Mouse (Mus musculus) frontal cortex, postnatal 36 days (tissue): ENCODE measurements around the gene Abl1.
"Not testable (repeated sequence)": the region's sequence is repeated elsewhere in the genome, so short reads cannot be mapped to it uniquely, and the experiment has no call there.

Experiments used
- DNase-seq, 2 experiments: peaks; one replicate each; pipeline ENCODE4 v3.0.0; 2022; ENCODE audit warnings: low spot score in 2 of 2

The Abl1 gene

GRCm38 (mm10) chr2:31688074-31688925 is at the start of gene Abl1:
Gene Abl1 (plus strand): TSS chr2:31688376.
- DNase-seq: peak; percentile 93 to 97

GRCm38 (mm10) chr2:31638581-31639465 is 49.4 kb upstream of the Abl1 start:
- DNase-seq: no peak

GRCm38 (mm10) chr2:31639466-31639760 is 48.8 kb upstream of the Abl1 start:
- no peak for DNase-seq

DNA sequence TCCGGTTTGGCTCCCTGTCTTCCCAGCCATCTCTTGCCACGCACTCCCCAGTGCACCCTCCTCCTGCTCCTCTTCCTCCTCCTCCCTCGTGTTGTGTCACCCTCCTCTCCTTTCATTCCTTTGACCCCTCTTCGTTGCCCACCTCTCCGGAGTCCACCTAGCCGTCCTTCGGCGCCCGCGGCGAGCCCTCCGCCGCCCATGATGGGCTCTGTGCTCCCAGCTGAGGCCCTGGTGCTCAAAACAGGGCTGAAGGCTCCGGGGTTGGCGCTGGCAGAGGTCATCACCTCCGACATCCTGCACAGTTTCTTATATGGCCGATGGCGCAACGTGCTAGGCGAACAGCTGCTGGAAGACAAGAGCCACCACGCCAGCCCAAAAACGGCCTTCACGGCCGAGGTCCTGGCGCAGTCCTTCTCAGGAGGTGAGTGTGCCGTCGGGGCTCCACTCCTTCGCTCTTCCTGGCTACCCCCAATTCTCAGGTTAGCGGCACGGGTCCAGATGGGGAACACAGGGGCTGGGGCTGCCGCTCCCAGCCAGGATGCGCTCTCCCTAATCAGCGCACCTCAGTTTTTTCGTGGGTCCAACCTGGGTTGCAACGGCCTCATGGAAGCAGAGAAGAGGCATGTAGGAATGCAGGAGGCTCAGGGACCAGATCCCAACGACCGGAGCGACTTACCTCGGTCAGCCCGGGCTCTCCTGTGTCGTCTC is 48.1 kb upstream of the Abl1 start, which contains the start of gene Prdm12:
Gene Prdm12, plus strand, starts transcription at position 137 of the 708 bp plus-strand sequence.
- no peak for DNase-seq

DNA sequence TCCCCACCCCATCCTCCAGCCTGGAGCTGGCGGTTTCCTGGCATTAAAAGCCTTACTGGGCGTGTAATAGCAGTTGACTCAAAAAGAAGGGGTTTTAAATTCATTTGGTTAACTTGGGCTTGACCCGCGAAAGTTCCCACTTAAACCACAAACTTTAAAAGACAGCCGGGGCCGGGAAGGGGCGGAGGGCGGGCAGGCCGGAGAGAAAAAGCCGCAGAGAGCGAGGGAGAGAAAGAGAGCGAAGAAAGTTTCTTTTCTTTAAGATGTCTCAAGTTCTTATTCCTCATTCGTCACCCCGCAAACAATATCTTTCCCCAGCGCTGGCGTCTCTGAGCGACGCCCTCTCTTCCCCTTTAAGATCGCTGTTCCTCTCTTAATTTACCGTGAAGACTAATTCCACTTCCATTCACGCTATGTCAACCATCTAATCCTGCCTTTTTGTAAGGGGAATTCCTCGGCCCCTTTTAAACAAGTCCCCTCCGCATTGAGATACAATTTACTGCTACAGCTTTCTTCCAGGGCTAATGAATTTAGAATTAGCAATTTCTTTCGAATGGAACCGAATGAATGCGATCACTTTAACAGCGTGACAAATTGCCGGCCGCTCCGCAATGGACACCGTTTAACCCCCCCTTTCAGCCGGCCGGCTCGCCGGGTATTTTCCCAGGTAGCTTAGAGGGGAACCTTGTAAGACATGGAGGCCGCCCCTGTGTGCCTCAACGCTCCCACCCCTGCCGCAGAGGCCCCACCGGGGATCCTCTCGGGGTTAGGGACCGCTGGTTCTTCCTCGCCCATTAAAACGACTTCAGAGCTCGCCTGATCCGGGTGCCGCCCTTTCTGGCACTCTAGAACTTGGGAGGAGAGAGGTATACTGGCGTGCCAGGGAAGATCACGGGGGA is 47.3 kb upstream of the Abl1 start:
- no peak for DNase-seq

DNA sequence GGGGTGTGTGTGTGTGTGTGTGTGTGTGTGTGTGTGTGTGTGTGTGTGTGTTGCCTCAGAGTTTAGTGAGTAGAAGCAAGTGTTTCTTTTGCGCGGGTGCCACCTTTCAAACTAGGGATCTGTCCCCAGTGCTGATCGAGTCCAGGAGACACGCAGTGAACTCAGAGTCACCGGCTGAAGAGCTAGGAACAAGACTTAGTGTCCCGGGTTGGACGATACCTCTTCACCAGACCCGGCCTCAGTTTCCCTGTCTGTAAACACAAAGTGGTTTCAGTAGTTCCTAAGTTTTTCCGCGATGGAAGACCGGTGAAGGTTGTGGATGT is 46.7 kb upstream of the Abl1 start:
- DNase-seq: no peak

DNA sequence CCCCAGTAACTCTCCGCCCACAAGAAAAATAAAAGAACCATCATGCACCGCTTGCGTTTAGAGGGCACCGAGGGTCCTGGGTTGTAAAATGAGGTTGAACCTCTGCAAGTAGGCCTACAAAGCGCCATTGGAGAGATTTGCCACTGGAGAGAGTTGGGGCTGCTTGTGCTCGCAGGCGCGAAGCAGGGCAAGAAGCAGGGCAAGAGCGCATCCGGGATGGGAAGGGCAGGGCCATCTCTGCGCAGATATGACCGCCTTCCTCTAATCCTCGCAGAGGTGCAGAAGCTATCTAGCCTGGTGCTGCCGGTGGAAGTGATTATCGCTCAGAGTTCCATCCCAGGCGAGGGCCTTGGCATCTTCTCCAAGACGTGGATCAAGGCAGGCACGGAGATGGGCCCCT is 46.2 kb upstream of the Abl1 start:
- DNase-seq: no peak

GRCm38 (mm10) chr2:31653971-31654853 is 34.0 kb upstream of the Abl1 start:
- peak; percentile 75 to 87 for DNase-seq

GRCm38 (mm10) chr2:31654854-31655559 is 33.2 kb upstream of the Abl1 start:
- DNase-seq: peak; percentile 67 to 70

DNA sequence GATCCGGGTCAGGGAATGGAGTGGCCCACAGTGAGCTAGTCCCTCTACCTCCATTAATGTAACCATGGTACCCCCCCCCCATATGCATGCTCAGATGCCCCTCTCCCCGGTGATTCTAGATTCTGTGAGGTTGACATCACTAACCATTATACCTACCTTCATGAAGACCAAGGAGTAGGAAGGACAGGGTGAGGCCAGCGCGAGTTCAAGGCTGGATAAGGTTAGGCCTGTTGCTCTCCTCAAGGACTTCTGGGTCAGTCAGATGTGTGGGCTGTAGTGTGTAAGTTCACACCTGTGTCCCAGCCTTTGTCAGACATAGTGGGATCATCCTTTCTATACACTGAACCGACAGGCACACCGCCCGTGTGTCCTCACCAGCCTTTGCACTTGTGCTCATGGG is 31.8 kb upstream of the Abl1 start:
- no peak for DNase-seq

DNA sequence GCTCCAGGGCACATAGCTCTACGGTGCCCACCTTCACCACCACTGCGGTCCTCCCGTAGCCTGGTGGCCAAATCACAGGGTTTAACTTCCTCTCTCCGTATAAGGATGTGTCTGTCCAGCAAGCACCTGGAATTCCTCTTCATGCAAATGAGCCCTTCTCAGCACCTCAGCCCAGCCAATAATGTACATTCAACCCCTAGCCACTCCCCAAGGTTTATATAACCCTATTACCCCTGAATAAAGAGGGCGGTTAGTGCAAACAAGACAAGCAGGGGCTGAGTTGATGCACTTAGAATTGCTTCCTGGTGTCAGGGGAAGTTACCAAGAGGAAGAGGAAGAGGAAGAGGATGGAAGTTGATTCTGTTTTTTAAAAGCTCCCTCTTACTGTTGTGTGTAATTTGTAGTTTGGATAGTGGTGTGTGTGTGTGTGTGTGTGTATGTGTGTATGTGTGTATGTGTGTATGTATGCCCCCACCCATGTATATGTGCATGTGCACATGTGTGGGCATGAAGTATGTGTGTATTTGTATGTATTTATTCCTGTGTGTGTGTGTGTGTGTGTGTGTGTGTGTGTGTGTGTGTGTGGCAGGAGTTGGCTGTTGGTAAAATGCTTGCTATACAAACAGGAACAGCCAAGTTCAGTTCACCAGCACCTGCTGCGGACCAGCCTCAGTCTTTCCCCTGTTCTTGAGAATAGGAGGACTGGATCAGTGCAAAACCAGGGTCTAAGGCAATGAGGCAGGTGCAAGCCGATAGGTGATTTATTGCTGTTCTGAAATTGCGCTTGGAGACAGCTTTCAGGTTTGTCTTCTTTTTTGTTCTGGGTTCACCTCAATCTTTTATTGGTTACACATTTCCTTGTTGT is 25.0 kb upstream of the Abl1 start:
- DNase-seq: no peak

GRCm38 (mm10) chr2:31663804-31664180 is 24.4 kb upstream of the Abl1 start:
- no peak for DNase-seq

- DNase-seq: no peak
These were observed 20.8 kb upstream of the Abl1 start for GRCm38 (mm10) chr2:31667332-31667731.

GRCm38 (mm10) chr2:31670551-31671035 is 17.6 kb upstream of the Abl1 start, which contains the start of gene Exosc2:
Gene Exosc2 (plus strand): TSS chr2:31670715.
- peak; percentile 84 to 94 for DNase-seq

- no peak for DNase-seq
These were observed 9.5 kb upstream of the Abl1 start for GRCm38 (mm10) chr2:31678641-31679040.

- not testable (repeated sequence) for DNase-seq
These were observed 7.0 kb upstream of the Abl1 start for GRCm38 (mm10) chr2:31681051-31681707.

GRCm38 (mm10) chr2:31681731-31682235 is 6.4 kb upstream of the Abl1 start:
- no peak for DNase-seq

DNA sequence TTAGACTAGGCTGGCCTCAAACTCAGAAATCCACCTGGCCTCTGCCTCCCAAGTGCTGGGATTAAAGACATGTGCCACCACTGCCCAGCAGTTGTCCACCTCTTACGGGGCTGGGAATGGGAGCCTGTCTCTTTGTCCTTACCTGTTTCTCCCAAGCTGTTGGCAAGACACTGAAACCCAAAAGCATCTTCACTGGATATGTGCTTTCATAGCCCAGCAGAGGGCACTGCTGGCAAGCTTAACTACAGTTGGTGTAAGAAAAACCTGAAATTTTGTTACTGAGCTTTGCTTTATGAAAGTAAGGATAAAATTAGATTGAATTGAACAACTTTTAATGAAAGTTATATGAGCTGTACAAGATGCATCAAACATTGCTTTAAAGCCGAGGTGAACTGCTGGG is 4.5 kb upstream of the Abl1 start:
- DNase-seq: peak; percentile 50 to 70
